Comparison of ENCODE assay signal across 13 mouse cellular contexts in genomic region chr2:57266679-57267393, GRCm38 (mm10). TPM values are rescaled to one million over a fixed set of nuclear protein-coding genes. Genes with fewer than 3 reads are reported as not detected.
A peak's percentile ranks its signal among the peaks of the same experiment; 100 is the strongest.
DNase-seq lines count a peak whose midpoint lies in the region; ATAC-seq lines count a peak whose summit lies in the region.
"Had no signal": no experiment of that assay in that cellular context is flagged by ENCODE, and none has a peak within 500 bp of the region (broad histone marks: within the 10 kb centered on the region; RNA-seq: fewer than 3 reads in every experiment).

No protein-coding gene starts in this region.

- peak overlapping the region; percentile 18; the same call in 1 of the 2 replicates for H3K4me2 ChIP-seq in neural tube, embryonic 12.5 days (replicated peaks)
- peak overlapping the region; percentile 20; the same call in 1 of the 2 replicates for H3K4me2 ChIP-seq in forebrain, embryonic 13.5 days
- H3K4me2 ChIP-seq in midbrain, embryonic 12.5 days (replicated peaks) = peak overlapping the region; percentile 22; the same call in 1 of the 2 replicates
- H3K4me2 ChIP-seq in stomach, embryonic 16.5 days (ENCODE audit: low read depth, low read length) = no peak overlapping the region
- H3K4me2 ChIP-seq: limb, embryonic 13.5 days; lung, embryonic 14.5 days had no signal

- peaks cover 5% of the 10 kb centered on the region; the same call in 1 of the 2 replicates for H3K4me1 ChIP-seq in neural tube, embryonic 12.5 days
- H3K4me1 ChIP-seq in forebrain, embryonic 13.5 days = peaks cover 14% of the 10 kb centered on the region
- peaks cover 10% of the 10 kb centered on the region for H3K4me1 ChIP-seq in midbrain, embryonic 12.5 days
- no peaks in the 10 kb centered on the region for H3K4me1 ChIP-seq in stomach, embryonic 16.5 days (ENCODE audit: control insufficient read depth, insufficient read depth, low read length)
- H3K4me1 ChIP-seq: heart, embryonic 10.5 days; limb, embryonic 13.5 days had no signal

- 35% methylated on average over 4 of the region's 4 CpGs for WGBS in neural tube, embryonic 12.5 days
- 17% methylated on average over 4 of the region's 4 CpGs for WGBS in forebrain, embryonic 13.5 days
- WGBS in midbrain, embryonic 12.5 days = 22% methylated on average over 4 of the region's 4 CpGs
- 65% methylated on average over 4 of the region's 4 CpGs for WGBS in stomach, embryonic 16.5 days

- no peaks in the 10 kb centered on the region for H3K9me3 ChIP-seq in neural tube, embryonic 12.5 days
- H3K9me3 ChIP-seq in forebrain, embryonic 13.5 days (replicated peaks) = no peaks in the 10 kb centered on the region
- no peaks in the 10 kb centered on the region for H3K9me3 ChIP-seq in midbrain, embryonic 12.5 days
- H3K9me3 ChIP-seq in stomach, embryonic 16.5 days (replicated peaks; ENCODE audit: control insufficient read depth, low read length) = no peaks in the 10 kb centered on the region
- H3K9me3 ChIP-seq: heart, embryonic 10.5 days; limb, embryonic 13.5 days; megakaryocyte, embryonic 14.5 days had no signal

- no peak for DNase-seq in neural tube, embryonic 10.5 days (ENCODE audit: extremely low spot score, low spot score)
- DNase-seq in layer of hippocampus, adult 18-20 months (ENCODE audit: low spot score in 2 of 2) = no peak
- DNase-seq in heart, adult 9 months (ENCODE audit: low spot score in 2 of 2) = no peak
- DNase-seq: cerebellum, postnatal 36 days; lung, embryonic 14.5 days had no signal

- H3K27me3 ChIP-seq in neural tube, embryonic 12.5 days (replicated peaks) = no peaks in the 10 kb centered on the region
- H3K27me3 ChIP-seq in forebrain, embryonic 13.5 days = no peaks in the 10 kb centered on the region
- H3K27me3 ChIP-seq in midbrain, embryonic 12.5 days = peaks cover 65% of the 10 kb centered on the region
- H3K27me3 ChIP-seq in stomach, embryonic 16.5 days (ENCODE audit: control insufficient read depth, insufficient read depth, low read length) = no peaks in the 10 kb centered on the region
- H3K27me3 ChIP-seq: limb, embryonic 13.5 days; megakaryocyte, embryonic 14.5 days had no signal

- H3K9ac ChIP-seq in neural tube, embryonic 12.5 days = no peak overlapping the region
- 0 out of 2 replicates have a peak overlapping the region, but pooled peaks have one; percentile 3 for H3K9ac ChIP-seq in forebrain, embryonic 13.5 days
- no peak overlapping the region for H3K9ac ChIP-seq in midbrain, embryonic 12.5 days (replicated peaks)
- no peak overlapping the region; the same call in 1 of the 2 replicates for H3K9ac ChIP-seq in stomach, embryonic 16.5 days (ENCODE audit: low read length)
- H3K9ac ChIP-seq: limb, embryonic 13.5 days; lung, embryonic 14.5 days had no signal

- H3K4me3 ChIP-seq in neural tube, embryonic 12.5 days = no peak overlapping the region
- H3K4me3 ChIP-seq in forebrain, embryonic 13.5 days = no peak overlapping the region
- H3K4me3 ChIP-seq in midbrain, embryonic 12.5 days = no peak overlapping the region
- H3K4me3 ChIP-seq in stomach, embryonic 16.5 days (replicated peaks; ENCODE audit: low read length) = no peak overlapping the region
- H3K4me3 ChIP-seq: heart, embryonic 10.5 days; limb, embryonic 13.5 days; megakaryocyte, embryonic 14.5 days had no signal

- no peaks in the 10 kb centered on the region for H3K36me3 ChIP-seq in neural tube, embryonic 12.5 days
- H3K36me3 ChIP-seq in forebrain, embryonic 13.5 days (ENCODE audit: poor library complexity, severe bottlenecking) = no peaks in the 10 kb centered on the region
- H3K36me3 ChIP-seq in midbrain, embryonic 12.5 days = no peaks in the 10 kb centered on the region
- H3K36me3 ChIP-seq in stomach, embryonic 16.5 days (ENCODE audit: control insufficient read depth, insufficient read depth, low read length) = no peaks in the 10 kb centered on the region
- H3K36me3 ChIP-seq: heart, embryonic 10.5 days; limb, embryonic 13.5 days had no signal

- peak; percentile 77; the same call in 1 of the 2 replicates for ATAC-seq in neural tube, embryonic 12.5 days (ENCODE audit: low FRiP score, low read depth)
- ATAC-seq in forebrain, embryonic 13.5 days = peak; percentile 73
- ATAC-seq in midbrain, embryonic 12.5 days (ENCODE audit: low FRiP score, low read depth) = peak; percentile 90
- peak; percentile 60; the same call in 1 of the 2 replicates for ATAC-seq in stomach, embryonic 16.5 days (ENCODE audit: insufficient read depth, low FRiP score)
- no peak for ATAC-seq in erythroid progenitor cell, adult 5-6 weeks (replicated peaks; ENCODE audit: low FRiP score, poor library complexity, severe bottlenecking)

- no peak overlapping the region for H3K27ac ChIP-seq in neural tube, embryonic 12.5 days
- H3K27ac ChIP-seq in forebrain, embryonic 13.5 days = peak overlapping the region; percentile 59; the same call in 1 of the 2 replicates
- peak overlapping the region; percentile 54; the same call in 1 of the 2 replicates for H3K27ac ChIP-seq in midbrain, embryonic 12.5 days (replicated peaks)
- peak overlapping the region; percentile 74 for H3K27ac ChIP-seq in stomach, embryonic 16.5 days (ENCODE audit: low read length)
- H3K27ac ChIP-seq: heart, embryonic 10.5 days; limb, embryonic 13.5 days had no signal

RNA-seq across cellular contexts. Expression of gene Gpd2, which starts 29.4 kb away (rescaled TPM):
- 14.7 and 16.7 TPM in 2 replicates for polyA plus RNA-seq in neural tube, embryonic 12.5 days (2016; fragmentation: Nextera tagmentation; extraction: Ambion mirVana)
- polyA plus RNA-seq in forebrain, embryonic 13.5 days (2015; fragmentation: Nextera tagmentation; extraction: Ambion mirVana) = 20.3 and 22.1 TPM in 2 replicates
- polyA plus RNA-seq in midbrain, embryonic 12.5 days (2016; fragmentation: Nextera tagmentation; extraction: Ambion mirVana) = 11.4 TPM in 2 replicates
- polyA plus RNA-seq in stomach, embryonic 16.5 days (2015; fragmentation: Nextera tagmentation; extraction: Ambion mirVana) = 36.5 and 46.2 TPM in 2 replicates
- 100 to 1,000 TPM; 133 to 135 TPM for total RNA-seq in layer of hippocampus, adult 18-20 months (2021)
- 5.8 and 5.9 TPM in 2 replicates for total RNA-seq in erythroid progenitor cell, adult 5-6 weeks (2015; ENCODE audit: low replicate concordance)
- total RNA-seq in erythroid progenitor cell, adult 5-6 weeks (2017; ENCODE audit: low replicate concordance) = 3.2 and 8.9 TPM in 2 replicates
